Mouse (Mus musculus) E14TG2a.4 (cell line): ENCODE measurements around the gene Zdhhc3.
A peak's percentile ranks its signal among the peaks of the same experiment; 100 is the strongest.

Experiments used
- CTCF ChIP-seq: conservative IDR thresholded peaks from 2 replicates; pipeline ENCODE4 v1.5.1; 2014; ENCODE audit warnings: low read length
- POU5F1 ChIP-seq: IDR thresholded peaks from 2 replicates; pipeline ENCODE4 v1.6.1; 2014; ENCODE audit warnings: low read length, borderline replicate concordance

- TF ChIP-seq CTCF (peak; percentile 40), POU5F1 (no peak)
These were observed 45.3 kb upstream of the Zdhhc3 start for GRCm38 (mm10) chr9:123158125-123158836.
